Mouse (Mus musculus): Measurements from ENCODE around the gene Atxn7l3. TPM values are rescaled to one million over a fixed set of nuclear protein-coding genes. Genes with fewer than 3 reads are reported as not detected.
A peak's percentile ranks its signal among the peaks of the same experiment; 100 is the strongest.
"Not testable (repeated sequence)": the region's sequence is repeated elsewhere in the genome, so short reads cannot be mapped to it uniquely, and the experiment has no call there.

Atxn7l3 gene
- total RNA-seq, 2 experiments from 2014 or later: 58.3 to 58.7 TPM

DNA sequence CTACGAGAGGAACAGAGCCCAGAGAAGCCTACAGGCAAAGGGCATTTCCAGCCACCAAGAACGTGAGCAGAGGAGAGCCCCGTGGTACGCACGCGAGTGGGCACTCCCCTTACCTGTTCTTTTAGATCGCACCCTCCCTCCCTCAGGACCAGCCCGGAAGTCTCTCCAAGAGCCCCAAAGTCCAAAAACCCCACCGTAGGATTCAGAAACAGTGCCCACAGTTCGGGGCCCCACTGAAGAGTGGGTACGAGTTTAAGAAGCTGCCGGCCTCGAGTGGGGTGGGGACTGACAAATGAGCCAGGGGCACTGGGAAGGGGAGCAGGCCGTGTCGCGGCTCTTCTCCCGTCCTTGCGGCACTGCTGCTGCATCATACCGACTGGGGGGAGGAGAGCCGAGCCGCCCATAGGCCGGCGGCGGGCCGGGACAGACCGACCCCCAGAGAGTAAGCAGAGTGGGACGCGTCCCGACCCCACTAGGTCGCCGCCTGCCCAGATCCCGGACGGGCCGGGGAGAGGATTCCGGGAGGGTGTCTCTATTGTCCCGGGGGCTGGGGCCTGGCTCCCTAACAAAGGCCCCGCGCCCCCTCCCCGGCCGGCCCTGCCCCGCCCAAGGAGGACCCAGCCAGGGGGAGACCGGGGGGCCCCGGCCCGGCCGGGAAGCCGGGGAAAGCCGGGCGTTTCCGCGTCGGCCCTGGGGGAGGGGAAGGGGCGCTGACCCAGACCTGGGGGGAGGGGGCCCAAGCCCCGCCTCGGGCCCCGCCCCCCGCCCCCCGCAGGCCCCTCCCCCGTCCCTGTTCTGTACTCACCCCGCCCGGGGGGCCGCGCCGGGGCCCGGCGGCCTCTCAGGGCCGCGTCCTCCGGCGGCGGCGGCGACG, 596 bp downstream of the Atxn7l3 start:
- DNase-seq (ENCODE audit: low spot score in 2 of 2): peak in 1 of 2 experiments; percentile 60

DNA sequence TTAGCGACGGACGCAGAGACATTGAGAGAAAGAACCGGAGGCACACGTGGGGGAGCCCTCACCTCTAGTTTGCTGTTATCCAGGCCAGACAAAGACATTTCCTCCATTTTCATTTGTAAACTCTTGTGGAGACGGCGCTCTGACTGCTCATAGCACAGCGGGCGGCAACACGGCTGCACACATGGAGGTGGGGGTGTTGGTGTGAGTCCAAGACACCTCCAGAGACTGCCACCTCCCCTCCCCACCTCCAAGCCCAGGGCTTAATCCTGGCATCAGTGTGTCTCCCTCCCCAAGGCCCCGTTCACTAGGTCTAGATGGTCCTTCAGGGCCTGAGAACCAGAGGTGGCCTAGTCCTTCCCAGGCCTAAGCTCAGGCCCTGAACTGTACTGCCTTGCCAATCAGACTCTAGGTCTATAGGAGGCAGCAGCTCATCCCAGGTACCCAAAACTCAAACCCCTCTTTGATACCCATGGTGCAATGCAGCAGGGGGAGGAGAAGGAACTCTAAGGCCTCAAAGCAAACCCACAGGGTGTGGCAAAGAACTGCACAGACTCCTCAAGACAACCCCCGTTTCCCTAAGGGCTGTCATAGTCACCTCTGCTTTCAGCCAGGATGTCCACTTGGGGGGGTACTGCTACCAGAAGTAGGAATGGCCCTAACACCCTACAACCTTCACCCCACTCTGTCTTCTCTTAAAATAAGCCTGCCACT, 1.4 kb downstream of the Atxn7l3 start:
- no peak for DNase-seq (ENCODE audit: low spot score in 2 of 2)

- DNase-seq (ENCODE audit: low spot score in 2 of 2): no peak
Observed at GRCm38 (mm10) chr11:102294416-102294815, 2.0 kb downstream of the Atxn7l3 start.

- no peak for DNase-seq (ENCODE audit: low spot score in 2 of 2)
Observed at GRCm38 (mm10) chr11:102293971-102294370, 2.5 kb downstream of the Atxn7l3 start.

GRCm38 (mm10) chr11:102291051-102291535, 5.3 kb downstream of the Atxn7l3 start:
- no peak for DNase-seq (ENCODE audit: low spot score in 2 of 2)

GRCm38 (mm10) chr11:102290141-102290540, 6.3 kb downstream of the Atxn7l3 start:
- no peak for DNase-seq (ENCODE audit: low spot score in 2 of 2)

DNA sequence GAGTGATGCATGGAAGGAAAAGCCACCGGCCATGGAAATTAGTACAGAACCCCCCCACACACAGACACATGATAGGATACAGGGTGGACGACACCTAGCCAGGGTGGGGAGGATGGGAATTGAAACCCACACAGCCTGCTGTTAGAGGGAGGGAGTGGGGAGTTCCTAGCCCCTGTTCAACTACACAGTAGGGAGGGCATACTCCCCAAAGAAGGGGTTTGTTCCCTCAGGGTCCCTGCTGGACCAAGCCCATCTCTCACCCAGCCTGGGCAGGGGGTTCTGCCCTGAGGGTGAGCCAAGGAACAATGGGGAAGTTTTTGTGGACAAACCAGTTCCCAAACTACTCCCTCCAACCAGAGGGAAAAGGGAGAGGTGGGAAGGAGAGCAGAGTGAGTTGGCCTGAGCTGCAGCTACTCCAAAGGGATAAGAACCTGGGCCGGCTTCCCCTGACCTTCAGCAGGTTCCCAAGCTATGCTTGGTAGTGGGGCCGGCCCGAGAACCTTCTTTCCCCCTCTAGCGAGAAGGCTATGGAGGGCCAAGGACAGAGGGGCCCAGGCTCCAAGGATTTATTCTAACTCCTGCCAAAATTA, 6.8 kb downstream of the Atxn7l3 start:
- DNase-seq (ENCODE audit: low spot score in 2 of 2): no peak

GRCm38 (mm10) chr11:102288913-102289312, 7.5 kb downstream of the Atxn7l3 start:
- DNase-seq (ENCODE audit: low spot score in 2 of 2): no peak

GRCm38 (mm10) chr11:102288027-102288804, 8.2 kb downstream of the Atxn7l3 start:
- DNase-seq (ENCODE audit: low spot score in 2 of 2): no peak

DNA sequence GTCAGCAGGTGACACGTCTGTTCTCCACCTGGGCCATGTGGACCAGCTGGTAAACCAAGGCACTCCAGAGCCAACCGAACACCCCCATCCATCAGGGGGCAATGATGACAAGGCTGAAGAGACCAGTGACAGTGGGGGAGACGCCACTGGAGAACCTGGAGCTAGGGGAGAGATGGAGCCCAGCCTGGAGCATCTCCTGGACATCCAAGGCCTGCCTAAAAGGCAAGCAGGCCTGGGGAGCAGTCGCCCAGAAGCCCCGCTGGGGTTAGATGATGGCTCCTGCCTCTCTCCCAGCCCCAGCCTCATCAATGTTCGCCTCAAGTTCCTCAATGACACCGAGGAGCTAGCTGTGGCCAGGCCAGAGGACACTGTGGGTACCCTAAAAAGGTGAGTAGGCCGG, 8.9 kb downstream of the Atxn7l3 start:
- DNase-seq (ENCODE audit: low spot score in 2 of 2): no peak

DNA sequence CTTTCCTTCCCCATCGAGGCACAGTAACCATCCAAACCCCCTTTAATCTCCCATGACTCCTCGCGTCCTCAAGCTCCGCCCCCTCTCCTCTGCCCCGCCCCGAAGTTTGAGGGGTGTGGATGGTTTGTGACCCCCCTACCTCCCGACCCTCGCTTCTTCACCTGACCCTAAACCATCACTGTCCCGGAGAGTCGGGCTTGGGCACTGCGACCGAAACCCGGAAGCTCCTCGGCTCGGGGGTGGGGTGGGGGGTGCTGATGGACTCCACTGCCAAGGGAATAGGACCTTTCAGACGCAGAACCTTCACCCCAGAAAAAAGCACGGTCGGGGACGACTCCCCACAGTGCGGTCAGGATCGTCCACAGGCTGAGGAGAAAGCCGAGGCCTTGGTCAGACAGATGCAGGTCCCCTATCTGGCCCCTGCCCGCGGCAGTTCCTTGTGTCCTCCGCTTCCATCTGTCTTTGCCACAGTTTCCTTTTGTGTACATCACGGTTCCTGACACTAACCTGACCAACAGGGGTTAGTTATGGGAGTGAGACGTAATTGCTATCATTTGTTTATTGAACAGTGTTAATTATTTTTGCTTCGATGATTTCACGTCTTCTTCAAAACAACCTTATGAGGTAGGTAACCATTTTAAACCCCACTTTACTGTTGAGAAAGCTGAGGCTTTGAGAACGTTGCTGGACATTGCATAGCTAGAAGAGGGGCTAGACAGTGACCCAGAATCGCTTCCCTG, 11.2 kb downstream of the Atxn7l3 start:
- no peak for DNase-seq (ENCODE audit: low spot score in 2 of 2)

- DNase-seq (ENCODE audit: low spot score in 2 of 2): peak; percentile 69 to 87
Observed at GRCm38 (mm10) chr11:102284501-102285094, 11.8 kb downstream of the Atxn7l3 start, which contains the start of gene Tmub2. Gene Tmub2, plus strand, starts transcription at chr11:102284931.

DNA sequence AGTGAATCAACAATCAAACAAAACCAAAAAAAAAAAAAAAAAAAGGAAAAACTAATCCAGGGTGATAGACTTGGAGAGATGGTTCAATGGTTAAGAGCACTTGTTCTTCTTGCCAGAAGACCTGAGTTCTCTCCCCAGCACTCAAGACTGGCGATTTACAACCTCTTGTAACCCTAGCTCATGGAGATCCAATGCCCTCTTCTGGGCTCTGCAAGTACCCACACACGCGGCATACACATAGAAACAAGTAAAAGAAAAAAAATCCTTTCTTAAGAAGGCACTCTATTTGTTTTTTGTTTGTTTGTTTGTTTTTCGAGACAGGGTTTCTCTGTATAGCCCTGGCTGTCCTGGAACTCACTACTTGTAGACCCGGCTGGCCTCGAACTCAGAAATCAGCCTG, 12.5 kb downstream of the Atxn7l3 start:
- no peak for DNase-seq (ENCODE audit: low spot score in 2 of 2)

DNA sequence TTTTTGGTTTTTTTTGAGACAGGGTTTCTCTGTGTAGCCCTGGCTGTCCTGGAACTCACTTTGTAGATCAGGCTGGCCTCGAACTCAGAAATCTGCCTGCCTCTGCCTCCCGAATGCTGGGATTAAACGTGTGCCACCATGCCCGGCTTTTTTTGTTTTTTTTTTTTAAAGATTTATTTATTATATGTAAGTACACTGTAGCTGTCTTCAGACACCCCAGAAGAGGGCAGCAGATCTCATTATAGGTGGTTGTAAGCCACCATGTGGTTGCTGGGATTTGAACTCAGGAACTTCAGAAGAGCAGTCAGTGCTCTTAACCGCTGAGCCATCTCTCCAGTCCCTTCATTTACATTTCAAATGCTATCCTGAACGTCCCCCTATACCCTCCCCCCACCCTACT, 16.2 kb downstream of the Atxn7l3 start:
- DNase-seq (ENCODE audit: low spot score in 2 of 2): not testable (repeated sequence)

- no peak for DNase-seq (ENCODE audit: low spot score in 2 of 2)
Observed at GRCm38 (mm10) chr11:102279595-102279994, 16.8 kb downstream of the Atxn7l3 start.

DNA sequence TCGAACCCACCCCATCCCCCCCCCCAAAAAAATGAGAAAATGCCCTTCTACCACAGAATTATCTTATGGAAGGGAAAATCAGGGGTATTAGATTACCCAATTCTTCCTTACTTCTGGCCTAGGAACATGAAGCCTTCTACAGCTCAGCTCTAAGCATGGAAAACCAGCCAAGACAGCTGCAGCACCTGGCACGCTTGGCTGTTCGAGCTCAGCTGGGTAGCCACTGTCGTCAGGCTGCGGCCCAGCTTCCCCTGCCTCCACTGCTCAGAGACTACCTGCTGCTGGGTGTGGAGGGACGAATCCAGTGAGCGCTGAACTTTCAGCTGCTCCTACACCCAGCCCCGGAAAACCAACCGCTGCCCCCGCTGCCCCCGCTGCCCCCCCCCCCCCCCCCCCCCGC, 18.7 kb downstream of the Atxn7l3 start:
- no peak for DNase-seq (ENCODE audit: low spot score in 2 of 2)

GRCm38 (mm10) chr11:102276411-102276915, 20.0 kb downstream of the Atxn7l3 start:
- no peak for DNase-seq (ENCODE audit: low spot score in 2 of 2)

DNA sequence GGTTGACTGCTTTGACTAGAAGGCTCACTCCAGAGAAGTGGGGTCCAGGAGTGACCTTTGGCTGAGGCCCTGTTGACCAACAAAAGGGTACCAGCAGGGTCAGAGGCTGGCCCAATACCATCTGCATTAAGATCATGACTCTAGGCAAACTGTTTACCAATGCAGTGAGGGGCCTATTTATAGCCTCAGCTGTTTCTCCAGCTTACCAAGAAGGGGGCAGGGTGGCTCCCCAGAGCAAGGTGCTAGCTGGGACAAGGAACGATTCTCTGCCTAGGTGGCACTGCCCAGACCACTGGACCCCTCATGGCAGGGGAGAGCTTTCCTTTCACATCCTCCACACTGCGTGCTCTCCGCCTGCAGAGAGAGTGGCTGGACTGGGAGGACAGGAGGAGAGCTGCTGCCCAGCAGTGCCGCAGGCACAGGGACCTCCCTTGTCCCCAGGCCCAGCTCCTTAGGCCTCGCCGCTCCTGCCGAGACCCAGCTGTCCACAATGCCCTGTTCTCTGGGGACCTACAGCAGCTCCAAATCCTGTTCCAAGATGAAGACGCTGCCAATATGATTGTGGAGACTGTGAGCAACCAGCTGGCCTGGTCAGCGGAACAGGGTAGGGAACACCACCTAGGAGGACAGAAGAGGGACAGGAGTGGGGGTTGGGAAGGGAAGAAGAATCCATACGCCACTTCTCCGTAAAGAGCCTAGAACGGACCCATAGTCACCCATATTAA, 27.7 kb downstream of the Atxn7l3 start, which contains the start of gene Asb16:
Asb16 (plus strand) TSS at position 224 of the 725 bp plus-strand sequence.
- DNase-seq (ENCODE audit: low spot score in 2 of 2): no peak

DNA sequence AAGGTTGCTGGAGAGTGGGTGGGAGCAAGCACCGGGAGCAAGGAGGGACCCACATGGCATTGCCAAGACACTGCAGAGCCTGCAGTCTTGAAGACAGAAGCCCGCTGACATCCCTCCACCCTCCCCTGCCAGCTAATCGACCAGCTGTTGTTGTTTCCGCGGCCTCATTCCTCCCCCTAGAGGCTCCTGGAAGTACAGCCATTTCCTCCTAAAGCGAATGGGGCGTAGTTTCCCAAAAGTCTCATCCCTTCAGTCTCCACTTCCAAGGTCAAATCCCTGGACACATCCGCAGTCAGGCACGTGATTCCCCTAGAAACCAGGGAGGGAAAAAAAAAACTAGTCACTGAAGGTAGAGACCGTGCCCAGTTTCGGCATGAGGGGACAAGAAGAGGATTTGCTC, 29.0 kb downstream of the Atxn7l3 start:
- DNase-seq (ENCODE audit: low spot score in 2 of 2): peak in 1 of 2 experiments; percentile 51
